Mouse (Mus musculus) layer of hippocampus, adult 2 months (tissue): Measurements from ENCODE around the gene Camkv. TPM values are rescaled to one million over a fixed set of nuclear protein-coding genes. Genes with fewer than 3 reads are reported as not detected.

Experiments
- DNase-seq, 2 experiments: peaks; one replicate each; pipeline ENCODE4 v3.0.0; 2022; ENCODE audit warnings: low spot score in 2 of 2
- H3K27ac ChIP-seq: fragments of 200-600 bp; 2 replicates; pipeline ENCODE4 v1.8.1; 2022
- H3K4me3 ChIP-seq: fragments of 200-600 bp; 2 replicates; pipeline ENCODE4 v1.8.1; 2022; ENCODE audit warnings: mild to moderate bottlenecking
- CTCF ChIP-seq: fragments of 200-600 bp; conservative IDR thresholded peaks from 2 replicates; pipeline ENCODE4 v1.8.1; 2022; ENCODE audit warnings: antibody characterized with exemption, mild to moderate bottlenecking, moderate library complexity
- long read RNA-seq, 2 experiments: library from polyadenylated mRNA; stranded (forward); transcript quantifications; one replicate each; pipeline ENCODE4 v2.0.0; 2021; ENCODE audit warnings: borderline mapping rate in 2 of 2
- total RNA-seq, 2 experiments: library from RNA; stranded (reverse); gene quantifications; 2 replicates each; pipeline ENCODE4 v1.2.3; 2021

Gene Camkv
- 100 to 1,000 TPM; 532 to 547 TPM for total RNA-seq
- long read RNA-seq, experiment 1, transcript Camkv-201 (11 exons, 3,277 nt): major isoform, 393 of 709 reads
- long read RNA-seq, experiment 1, transcript Camkv-202 (10 exons, 3,253 nt): minor isoform, 23 of 709 reads
- long read RNA-seq, experiment 1, partial matches to known transcripts: 217 of 709 reads
- long read RNA-seq, experiment 1, other reads (novel, unspliced or antisense): 76 of 709 reads
- long read RNA-seq, experiment 2, transcript Camkv-201 (11 exons, 3,277 nt): major isoform, 501 of 832 reads
- long read RNA-seq, experiment 2, transcript Camkv-202 (10 exons, 3,253 nt): minor isoform, 26 of 832 reads
- long read RNA-seq, experiment 2, partial matches to known transcripts: 224 of 832 reads
- long read RNA-seq, experiment 2, other reads (novel, unspliced or antisense): 81 of 832 reads

GRCm38 (mm10) chr9:107935374-107935773, at the start of gene Camkv:
Gene Camkv, plus strand, starts transcription at chr9:107935674.
- TF ChIP-seq CTCF: no peak
- H3K27ac ChIP-seq: peak within 1 kb of the TSS; percentile 96
- no peak for DNase-seq
- peak within 1 kb of the TSS; percentile 78 for H3K4me3 ChIP-seq

GRCm38 (mm10) chr9:107887804-107888266, 47.6 kb upstream of the Camkv start, which contains the start of gene Mon1a:
Gene Mon1a, plus strand, starts transcription at chr9:107888151.
- DNase-seq: peak; percentile 83 to 92
- Histone ChIP-seq H3K4me3 (peak within 1 kb of the TSS; percentile 98), H3K27ac (peak within 1 kb of the TSS; percentile 92)
- TF ChIP-seq CTCF: no peak

- Histone ChIP-seq H3K4me3 (peak overlapping the region; percentile 98), H3K27ac (peak overlapping the region; percentile 92)
- peak; percentile 55 for TF ChIP-seq CTCF
- DNase-seq: no peak
These were observed 47.1 kb upstream of the Camkv start for GRCm38 (mm10) chr9:107888267-107888850.

GRCm38 (mm10) chr9:107890260-107890659, 45.2 kb upstream of the Camkv start:
- DNase-seq: no peak
- no peak for TF ChIP-seq CTCF
- Histone ChIP-seq H3K27ac (no peak overlapping the region), H3K4me3 (no peak overlapping the region)

GRCm38 (mm10) chr9:107891023-107891422, 44.5 kb upstream of the Camkv start:
- no peak overlapping the region for H3K4me3 ChIP-seq
- DNase-seq: no peak
- peak; percentile 72 for TF ChIP-seq CTCF

GRCm38 (mm10) chr9:107898563-107898962, 36.9 kb upstream of the Camkv start:
- no peak overlapping the region for H3K27ac ChIP-seq
- H3K4me3 ChIP-seq: no peak overlapping the region
- TF ChIP-seq CTCF: no peak
- no peak for DNase-seq

More at GRCm38 (mm10) chr9:107891023-107891422, 44.5 kb upstream of the Camkv start:
- no peak overlapping the region for H3K27ac ChIP-seq

- TF ChIP-seq CTCF: no peak
- Histone ChIP-seq H3K4me3 (no peak overlapping the region), H3K27ac (no peak overlapping the region)
- DNase-seq: no peak
These were observed 35.6 kb upstream of the Camkv start for GRCm38 (mm10) chr9:107899855-107900254.

- peak overlapping the region; percentile 49 for H3K4me3 ChIP-seq
- H3K27ac ChIP-seq: peak overlapping the region; percentile 54
- peak; percentile 85 for DNase-seq
- TF ChIP-seq CTCF: peak; percentile 84
These were observed 34.4 kb upstream of the Camkv start for GRCm38 (mm10) chr9:107900840-107901626.

- TF ChIP-seq CTCF: no peak; the same call in 1 of the 2 replicates
- Histone ChIP-seq H3K4me3 (peak overlapping the region; percentile 49), H3K27ac (no peak overlapping the region)
- no peak for DNase-seq
These were observed 33.9 kb upstream of the Camkv start for GRCm38 (mm10) chr9:107901627-107901914.

- Histone ChIP-seq H3K27ac (0 out of 2 replicates have a peak overlapping the region, but pooled peaks have one; percentile 25), H3K4me3 (no peak overlapping the region; the same call in 1 of the 2 replicates)
These were observed 30.7 kb upstream of the Camkv start for GRCm38 (mm10) chr9:107904726-107905125.

GRCm38 (mm10) chr9:107906252-107906966, 29.1 kb upstream of the Camkv start, which contains the start of gene Mst1r:
Gene Mst1r, plus strand, starts transcription at chr9:107906873.
- H3K4me3 ChIP-seq: peak within 1 kb of the TSS; percentile 20; the same call in 1 of the 2 replicates
- H3K27ac ChIP-seq: no peak within 1 kb of the TSS
- no peak for DNase-seq
- TF ChIP-seq CTCF: no peak

More at GRCm38 (mm10) chr9:107904726-107905125, 30.7 kb upstream of the Camkv start:
- peak; percentile 97 for TF ChIP-seq CTCF
- peak; percentile 88 to 95 for DNase-seq
